Mouse (Mus musculus) brain, embryonic 14.5 days (tissue): ENCODE results near the gene Wdsub1.

ENCODE experiments used
- CTCF ChIP-seq: fragments of 200-500 bp; IDR thresholded peaks from 2 replicates; pipeline ENCODE4 v1.5.1; 2012; ENCODE audit warnings: inconsistent platforms, mild to moderate bottlenecking, moderate library complexity, borderline replicate concordance; ENCODE audit not compliant: insufficient read depth, insufficient read length; ENCODE audit errors: extremely low read depth
- POLR2A ChIP-seq: fragments of 200-500 bp; IDR thresholded peaks from 2 replicates; pipeline ENCODE4 v1.6.1; 2012; ENCODE audit warnings: mild to moderate bottlenecking, inconsistent platforms, borderline replicate concordance; ENCODE audit not compliant: poor library complexity, insufficient read depth, insufficient read length, severe bottlenecking; ENCODE audit errors: extremely low read depth

GRCm38 (mm10) chr2:59814997-59815396, 67.4 kb downstream of the Wdsub1 start:
- TF ChIP-seq POLR2A (no peak), CTCF (no peak)
